ENCODE assay signal across 8 mouse cellular contexts in genomic region chr6:57535971-57536669, GRCm38 (mm10). TPM values are rescaled to one million over a fixed set of nuclear protein-coding genes. Genes with fewer than 3 reads are reported as not detected.
DNase-seq lines count a peak whose midpoint lies in the region; ATAC-seq and TF ChIP-seq lines count a peak whose summit lies in the region.

No protein-coding gene starts in this region.

- H3K9me3 ChIP-seq in heart, embryonic 11.5 days (replicated peaks; ENCODE audit: control insufficient read depth, low read length): no peaks in the 10 kb centered on the region
- H3K9me3 ChIP-seq in embryonic facial prominence, embryonic 11.5 days (replicated peaks; ENCODE audit: control insufficient read depth, low read length): no peaks in the 10 kb centered on the region
- H3K9me3 ChIP-seq in hindbrain, postnatal 0 days (ENCODE audit: low read length): no peaks in the 10 kb centered on the region

- DNase-seq in heart, adult 9 months (ENCODE audit: low spot score in 2 of 2): no peak
- DNase-seq in MEL-GATA-1-ER (ENCODE audit: extremely low read depth, low read depth): peak; percentile 25
- DNase-seq in embryonic facial prominence, embryonic 11.5 days (ENCODE audit: low spot score): no peak
- DNase-seq in hindbrain, postnatal 0 days (ENCODE audit: low spot score): peak; percentile 26
- peak; percentile 7 for DNase-seq in lung, postnatal 10 days
- peak; percentile 9 for DNase-seq in testis, postnatal 14 days (ENCODE audit: low spot score)
- no peak for DNase-seq in frontal cortex, postnatal 36 days (ENCODE audit: low spot score in 2 of 2)

- no peaks in the 10 kb centered on the region for H3K36me3 ChIP-seq in heart, embryonic 11.5 days (ENCODE audit: control insufficient read depth, insufficient read depth, low read length)
- H3K36me3 ChIP-seq in embryonic facial prominence, embryonic 11.5 days (replicated peaks; ENCODE audit: control insufficient read depth, insufficient read depth, low read depth, low read length): no peaks in the 10 kb centered on the region
- no peaks in the 10 kb centered on the region for H3K36me3 ChIP-seq in hindbrain, postnatal 0 days (ENCODE audit: insufficient read depth, low read length)

- H3K4me3 ChIP-seq in heart, embryonic 11.5 days (ENCODE audit: low read depth, low read length): peak overlapping the region; percentile 76
- H3K4me3 ChIP-seq in embryonic facial prominence, embryonic 11.5 days (ENCODE audit: low read depth, low read length): peak overlapping the region; percentile 67
- H3K4me3 ChIP-seq in hindbrain, postnatal 0 days (ENCODE audit: low read length): peak overlapping the region; percentile 57

- H3K27me3 ChIP-seq in heart, embryonic 11.5 days (ENCODE audit: control insufficient read depth, insufficient read depth, low read length): no peaks in the 10 kb centered on the region
- H3K27me3 ChIP-seq in embryonic facial prominence, embryonic 11.5 days (ENCODE audit: control insufficient read depth, insufficient read depth, low read length): no peaks in the 10 kb centered on the region
- no peaks in the 10 kb centered on the region for H3K27me3 ChIP-seq in hindbrain, postnatal 0 days (ENCODE audit: insufficient read depth, low read length)

- TF ChIP-seq CTCF in hindbrain, postnatal 0 days (IDR thresholded peaks at IDR 0.05; ENCODE audit: low read depth): no peak

- H3K4me2 ChIP-seq in heart, embryonic 11.5 days: peak overlapping the region; percentile 84
- H3K4me2 ChIP-seq in embryonic facial prominence, embryonic 11.5 days (ENCODE audit: low read depth, low read length): peak overlapping the region; percentile 42
- H3K4me2 ChIP-seq in hindbrain, postnatal 0 days (ENCODE audit: low read depth, low read length): peak overlapping the region; percentile 81

- WGBS in heart, embryonic 11.5 days (ENCODE audit: insufficient replicate concordance): 24% methylated on average over 14 of the region's 14 CpGs
- WGBS in embryonic facial prominence, embryonic 11.5 days: 30% methylated on average over 14 of the region's 14 CpGs
- 18% methylated on average over 14 of the region's 14 CpGs for WGBS in hindbrain, postnatal 0 days

- H3K9ac ChIP-seq in heart, embryonic 11.5 days (ENCODE audit: low read depth, low read length): peak overlapping the region; percentile 76
- H3K9ac ChIP-seq in embryonic facial prominence, embryonic 11.5 days (replicated peaks; ENCODE audit: low read length): peak overlapping the region; percentile 48
- peak overlapping the region; percentile 48; the same call in 1 of the 2 replicates for H3K9ac ChIP-seq in hindbrain, postnatal 0 days (replicated peaks; ENCODE audit: low read length)

- H3K4me1 ChIP-seq in heart, embryonic 11.5 days (ENCODE audit: control insufficient read depth, insufficient read depth, low read length): peaks cover 8% of the 10 kb centered on the region; the same call in 1 of the 2 replicates
- no peaks in the 10 kb centered on the region for H3K4me1 ChIP-seq in embryonic facial prominence, embryonic 11.5 days (ENCODE audit: control insufficient read depth, insufficient read depth, low read length)
- H3K4me1 ChIP-seq in hindbrain, postnatal 0 days (ENCODE audit: insufficient read depth, low read length): peaks cover 5% of the 10 kb centered on the region; the same call in 1 of the 2 replicates

- ATAC-seq in heart, embryonic 11.5 days (replicated peaks; ENCODE audit: insufficient number of reproducible peaks, low FRiP score, low TSS enrichment): no peak; the same call in 1 of the 2 replicates
- peak; percentile 70 for ATAC-seq in embryonic facial prominence, embryonic 11.5 days (replicated peaks; ENCODE audit: insufficient number of reproducible peaks, low FRiP score, low TSS enrichment, low read depth)
- peak; percentile 33 for ATAC-seq in hindbrain, postnatal 0 days

- H3K27ac ChIP-seq in heart, embryonic 11.5 days (ENCODE audit: low read depth, low read length): peak overlapping the region; percentile 72
- no peak overlapping the region for H3K27ac ChIP-seq in embryonic facial prominence, embryonic 11.5 days (replicated peaks; ENCODE audit: low read depth, low read length)
- H3K27ac ChIP-seq in hindbrain, postnatal 0 days: peak overlapping the region; percentile 83

RNA-seq across cellular contexts. Expression of gene Ppm1k, which starts 0.9 kb away (rescaled TPM):
- polyA plus RNA-seq in heart, embryonic 11.5 days (2014; fragmentation: Nextera tagmentation; extraction: Ambion mirVana): 14.8 and 15.2 TPM in 2 replicates
- polyA plus RNA-seq in embryonic facial prominence, embryonic 11.5 days (2014; fragmentation: Nextera tagmentation; extraction: Ambion mirVana): 4.3 and 4.4 TPM in 2 replicates
- 11.3 and 12.4 TPM in 2 replicates for total RNA-seq in hindbrain, postnatal 0 days (2014; rRNA removed)
- polyA plus RNA-seq in hindbrain, postnatal 0 days (2015; fragmentation: Nextera tagmentation; extraction: Ambion mirVana): 8.2 and 9.4 TPM in 2 replicates

RNA-seq across cellular contexts. Expression of gene Herc6, which starts 44.7 kb away (rescaled TPM):
- polyA plus RNA-seq in heart, embryonic 11.5 days (2014; fragmentation: Nextera tagmentation; extraction: Ambion mirVana): 4.7 and 6.7 TPM in 2 replicates
- 3.5 and 3.8 TPM in 2 replicates for polyA plus RNA-seq in embryonic facial prominence, embryonic 11.5 days (2014; fragmentation: Nextera tagmentation; extraction: Ambion mirVana)
- total RNA-seq in hindbrain, postnatal 0 days (2014; rRNA removed): 0.84 and 3.5 TPM in 2 replicates
- polyA plus RNA-seq in hindbrain, postnatal 0 days (2015; fragmentation: Nextera tagmentation; extraction: Ambion mirVana): 1.4 and 1.7 TPM in 2 replicates

Comparison
In these comparisons a context has a peak if more than half of its experiments do, and no peak if none do; other contexts are left out.
1. DNase-seq: peak in MEL-GATA-1-ER (single experiment), hindbrain, postnatal 0 days (single experiment), lung, postnatal 10 days (single experiment) and testis, postnatal 14 days (single experiment); none in heart, adult 9 months (0 of 2), embryonic facial prominence, embryonic 11.5 days (single experiment) and frontal cortex, postnatal 36 days (0 of 2).
2. Peak in every context shown above with its lines, with median percentiles within 50 percentile points of each other: H3K4me2 ChIP-seq, H3K4me3 ChIP-seq and H3K9ac ChIP-seq.